Mouse (Mus musculus): ENCODE results near the gene Ing2. TPM values are rescaled to one million over a fixed set of nuclear protein-coding genes. Genes with fewer than 3 reads are reported as not detected.

Ing2 gene
- 10 to 100 TPM; 35.0 to 40.0 TPM for total RNA-seq (2021)
- long read RNA-seq, transcript Ing2-201 (2 exons, 2,812 nt): major isoform, 35 of 37 reads
- long read RNA-seq, partial matches to known transcripts: 0 of 37 reads
- long read RNA-seq, other reads (novel, unspliced or antisense): 1 of 37 reads

DNA sequence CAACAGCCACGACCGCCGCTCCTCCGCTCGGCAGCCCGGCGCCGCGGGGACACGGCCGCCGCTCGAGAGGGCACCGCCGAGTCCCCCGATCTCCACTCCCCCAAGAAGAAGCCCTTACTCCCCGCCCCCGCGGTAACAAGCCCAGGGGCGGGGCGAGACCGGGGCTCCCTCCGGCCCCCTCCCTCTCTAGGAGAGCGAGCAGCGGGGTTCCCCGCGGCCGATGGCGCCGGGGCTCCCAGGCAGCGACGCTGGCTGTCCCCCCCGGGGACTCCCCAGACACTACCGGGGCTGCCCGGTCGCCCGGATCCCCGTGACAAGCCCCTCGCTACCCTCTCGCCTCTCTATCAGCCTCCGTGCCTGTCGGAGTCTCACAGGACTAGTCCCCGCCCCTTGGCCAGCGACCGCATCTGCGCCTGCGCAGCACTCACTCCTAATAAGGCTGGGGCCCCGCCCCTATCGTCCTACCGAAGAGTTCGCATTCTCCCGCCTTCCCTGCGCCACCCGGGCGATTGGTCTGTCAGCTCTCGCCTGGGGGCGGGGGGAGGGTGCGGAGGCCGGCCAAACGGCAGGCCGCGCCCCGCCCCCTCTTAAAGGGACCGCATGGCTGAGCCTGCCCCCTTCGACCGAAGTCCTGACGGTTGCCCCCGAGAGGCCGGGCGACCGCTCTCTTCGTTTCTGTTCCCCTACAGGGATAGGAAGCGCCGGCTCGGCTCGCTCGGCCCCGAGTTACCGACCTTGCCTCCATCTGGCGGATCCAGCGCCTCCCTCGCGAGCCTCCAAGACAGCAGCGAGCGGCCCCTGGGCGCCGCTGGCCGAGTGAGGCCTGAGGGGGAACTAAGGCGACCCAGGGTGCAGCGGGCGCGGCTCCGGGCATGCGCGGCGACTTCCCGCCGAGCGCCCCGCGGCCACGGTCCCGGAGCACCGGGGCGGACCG is at the start of gene Ing2:
Gene Ing2, minus strand, starts transcription at position 780 of the 934 bp plus-strand sequence.
- DNase-seq (ENCODE audit: low spot score in 2 of 2): peak; percentile 100

DNA sequence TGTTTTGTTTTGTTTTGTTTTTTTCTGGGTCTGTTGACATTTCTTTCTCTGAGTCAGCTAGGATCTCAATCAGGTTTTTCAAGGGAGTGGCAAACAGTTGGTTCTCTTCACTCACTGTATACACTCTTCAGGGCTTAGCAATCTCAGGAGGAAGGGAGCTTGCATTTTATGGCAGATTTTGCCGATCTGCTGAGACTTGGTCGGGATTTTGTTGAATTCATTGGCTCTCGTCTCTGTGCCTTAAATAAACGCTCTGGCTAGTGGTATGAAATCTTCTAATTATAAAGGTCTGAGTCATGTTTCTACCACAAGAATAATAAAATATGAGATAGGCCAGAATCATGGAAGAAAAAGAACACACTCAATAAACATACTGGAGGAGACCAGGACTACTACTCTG is 46.3 kb upstream of the Ing2 start:
- no peak for DNase-seq (ENCODE audit: low spot score in 2 of 2)

DNA sequence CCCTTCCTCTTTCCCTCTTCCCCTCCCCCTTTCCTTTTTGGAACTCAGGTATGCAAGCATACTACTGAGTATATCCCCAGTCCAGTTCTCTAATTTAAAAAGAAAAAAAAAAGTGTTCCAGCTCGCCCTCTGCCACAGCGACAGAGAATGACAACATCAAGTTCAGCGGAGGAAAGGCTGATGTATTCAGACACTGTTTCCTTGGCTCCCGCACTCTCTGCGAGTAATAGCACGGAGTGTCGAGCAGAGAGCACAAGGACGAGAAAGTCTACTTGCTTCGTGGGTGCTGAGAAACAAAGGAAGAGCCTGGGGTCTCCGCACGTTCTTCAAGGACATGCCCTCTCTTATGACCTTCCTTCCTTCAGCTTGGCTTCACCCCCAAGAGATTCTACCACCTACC is 43.3 kb upstream of the Ing2 start:
- no peak for DNase-seq (ENCODE audit: low spot score in 2 of 2)

DNA sequence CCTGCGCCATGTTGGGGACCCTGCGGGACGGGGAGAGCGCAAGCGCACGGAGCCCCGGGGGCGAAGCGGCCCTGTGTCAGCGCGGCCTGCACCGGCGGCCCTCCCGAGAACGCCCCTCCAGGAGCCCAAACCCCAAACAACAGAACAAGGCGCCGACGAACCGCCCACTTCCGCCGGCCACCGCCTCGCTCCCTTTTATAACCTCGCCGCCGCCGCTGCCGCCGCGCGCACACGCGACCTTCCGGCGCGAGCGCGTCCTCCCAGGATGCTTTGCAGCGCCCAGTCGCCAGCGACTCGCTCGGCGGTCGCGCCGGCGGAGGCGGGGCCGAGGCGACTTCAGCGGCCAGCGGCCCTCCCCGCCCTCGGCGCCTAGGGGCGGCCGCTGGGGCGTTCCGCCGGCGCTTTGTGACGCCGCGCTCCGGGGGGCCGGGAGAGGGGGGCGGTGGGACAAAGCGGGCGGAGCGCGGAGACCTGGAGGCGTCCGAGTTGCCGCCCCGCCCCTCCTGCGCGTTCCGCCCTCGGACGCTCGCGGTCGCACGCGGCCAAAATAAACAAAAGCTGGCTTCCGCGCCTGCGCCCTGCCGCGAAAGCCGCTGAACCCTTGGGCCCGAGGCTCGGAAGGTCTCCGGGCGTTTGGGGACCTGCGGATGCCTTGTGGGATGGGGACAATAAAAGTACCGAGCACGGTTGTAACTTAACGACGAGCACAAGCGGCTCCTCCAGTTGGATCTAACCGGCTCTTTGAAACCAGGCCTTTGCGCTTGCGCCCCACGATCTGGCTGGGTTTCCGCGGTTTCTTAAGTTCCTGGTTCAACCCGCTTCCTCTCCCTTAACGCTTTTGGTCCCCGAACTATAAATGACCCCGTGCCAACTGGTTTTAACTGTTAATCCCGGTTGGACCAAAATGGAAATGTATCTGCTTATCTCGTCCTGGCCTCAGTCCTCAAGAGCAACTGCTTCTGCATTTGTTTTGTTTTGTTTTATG is 38.7 kb upstream of the Ing2 start, which contains the start of gene Cdkn2aip:
Gene Cdkn2aip, minus strand, starts transcription at position 172 of the 985 bp plus-strand sequence.
- DNase-seq (ENCODE audit: low spot score in 2 of 2): peak; percentile 91 to 93

DNA sequence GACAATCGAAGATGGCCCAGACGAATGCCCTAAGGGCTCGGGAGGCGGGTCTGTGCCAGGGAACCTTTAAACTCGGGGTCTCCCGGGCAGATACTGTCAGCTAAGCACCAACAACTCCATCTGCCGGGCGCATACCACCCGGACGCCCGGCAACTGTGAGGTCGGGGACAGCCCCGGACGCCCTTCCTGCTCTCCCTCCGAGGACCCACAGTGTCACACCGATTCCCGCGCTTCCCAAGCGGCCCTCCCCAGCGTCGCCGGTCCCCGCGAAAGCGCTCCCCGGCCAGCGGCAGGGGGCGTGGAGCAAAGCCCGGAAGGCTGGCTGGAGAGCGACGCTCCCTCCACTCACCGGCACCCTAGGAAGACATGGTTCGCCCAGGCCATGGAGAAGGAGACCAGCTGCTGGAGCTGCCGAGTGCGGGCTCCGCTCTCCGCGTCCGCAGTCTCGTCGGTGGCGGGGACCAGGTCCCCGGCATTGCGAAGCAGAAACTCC is 37.9 kb upstream of the Ing2 start:
- DNase-seq (ENCODE audit: low spot score in 2 of 2): no peak

DNA sequence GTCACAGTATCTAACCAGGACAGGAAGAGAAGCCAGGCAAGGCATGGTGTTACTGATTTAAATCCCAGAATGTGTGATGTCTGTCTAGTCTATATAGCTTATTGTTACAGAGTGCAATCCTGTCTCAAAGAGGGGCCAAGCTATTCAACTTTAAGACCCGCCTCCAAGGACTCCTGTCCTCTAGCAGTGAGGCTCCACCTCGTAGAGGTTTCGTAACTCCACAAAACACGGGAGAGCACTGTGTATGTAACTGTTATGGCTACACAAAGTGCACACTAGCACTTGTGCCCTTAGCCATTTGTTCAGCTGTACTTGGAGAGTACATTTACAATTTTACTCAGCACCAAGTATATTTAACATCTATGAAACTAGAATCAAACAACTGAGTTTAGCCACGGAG is 32.8 kb upstream of the Ing2 start:
- DNase-seq (ENCODE audit: low spot score in 2 of 2): no peak

DNA sequence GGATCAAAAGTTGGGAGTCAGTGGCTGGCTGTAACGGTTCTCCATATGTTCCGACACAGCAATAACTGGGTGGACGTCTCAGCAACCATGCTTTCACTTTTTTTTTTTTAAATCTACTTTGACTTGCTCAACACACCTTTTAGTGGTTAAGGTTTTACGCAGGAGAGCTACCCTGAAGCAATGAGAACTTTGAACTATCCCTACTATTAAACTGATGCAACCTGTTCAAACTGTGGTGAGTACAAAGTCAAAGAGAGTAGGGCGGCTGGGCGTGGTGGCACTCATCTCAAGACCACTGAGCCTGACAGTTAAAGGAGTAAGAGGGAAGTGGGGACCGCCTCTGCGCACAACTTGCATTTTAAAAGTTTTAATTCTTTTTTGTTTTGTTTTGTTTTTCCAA is 31.4 kb upstream of the Ing2 start:
- DNase-seq (ENCODE audit: low spot score in 2 of 2): no peak

DNA sequence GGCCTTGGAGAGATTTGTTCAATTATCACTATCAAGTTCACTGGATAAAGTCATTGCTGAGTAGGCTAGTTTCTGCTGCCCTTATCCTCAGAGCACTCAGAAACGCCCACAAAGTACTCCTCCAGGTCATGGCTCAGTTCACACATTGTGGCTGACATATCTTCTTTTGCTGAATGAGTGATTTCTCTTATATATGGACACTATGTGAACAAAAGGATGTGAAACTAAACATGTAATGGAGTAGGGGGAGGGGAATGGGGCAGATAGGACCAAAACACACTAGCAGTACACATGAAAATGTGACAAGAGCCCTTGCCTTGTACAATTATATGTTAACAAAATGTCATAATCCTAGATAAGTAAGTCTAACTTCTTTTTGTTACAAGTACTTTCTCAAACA is 27.0 kb upstream of the Ing2 start:
- DNase-seq (ENCODE audit: low spot score in 2 of 2): no peak

DNA sequence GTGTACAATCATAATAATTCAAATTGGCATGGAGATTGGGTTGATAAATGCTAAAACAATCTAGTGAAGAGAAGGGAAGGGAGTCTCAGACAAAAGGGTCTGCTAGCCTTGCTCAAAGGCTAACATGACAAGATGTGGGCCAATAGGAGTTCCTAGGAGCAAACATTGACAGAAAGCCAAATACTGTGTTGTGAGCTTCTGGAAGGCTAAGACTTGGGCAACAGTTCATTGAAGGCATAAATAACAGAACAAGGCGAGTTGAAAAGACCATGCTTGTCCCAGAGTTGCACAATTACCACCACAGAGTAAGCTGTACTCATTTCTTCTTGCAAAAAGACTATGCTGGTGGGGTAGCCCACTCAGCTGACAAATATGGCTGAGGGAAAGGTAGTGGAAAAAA is 22.3 kb upstream of the Ing2 start:
- DNase-seq (ENCODE audit: low spot score in 2 of 2): no peak

DNA sequence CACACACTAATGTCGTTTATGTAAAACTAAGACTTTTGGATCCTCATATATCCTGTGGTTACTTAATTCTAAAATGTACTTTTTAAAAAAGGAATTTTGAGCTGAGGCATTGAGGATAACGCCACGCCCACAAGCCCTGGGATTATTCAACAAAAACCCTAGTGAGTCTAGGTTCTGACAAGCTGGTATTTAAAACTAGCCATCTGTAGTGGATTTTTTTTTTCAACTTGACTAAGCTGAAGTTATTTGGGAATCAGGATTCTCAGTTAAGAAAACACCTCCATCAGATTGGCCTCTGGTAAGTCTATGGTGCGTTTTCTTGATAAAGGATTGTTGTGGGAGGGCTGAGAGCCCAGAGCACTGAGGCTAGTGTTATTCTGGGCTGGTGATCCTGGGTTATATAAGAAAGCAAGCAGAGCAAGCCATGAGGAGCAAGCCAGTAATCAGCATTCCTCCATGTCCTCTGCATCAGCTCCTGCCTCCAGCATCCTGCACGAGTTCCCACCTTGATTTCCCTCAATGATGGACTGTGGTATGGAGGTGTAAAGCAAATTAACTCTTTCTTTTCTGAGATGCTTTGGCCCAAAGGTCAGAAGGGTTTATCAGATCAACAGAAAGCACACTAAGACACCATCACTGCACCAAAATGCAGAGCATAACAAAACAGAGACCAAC is 20.2 kb upstream of the Ing2 start:
- peak in 1 of 2 experiments; percentile 60 for DNase-seq (ENCODE audit: low spot score in 2 of 2)

DNA sequence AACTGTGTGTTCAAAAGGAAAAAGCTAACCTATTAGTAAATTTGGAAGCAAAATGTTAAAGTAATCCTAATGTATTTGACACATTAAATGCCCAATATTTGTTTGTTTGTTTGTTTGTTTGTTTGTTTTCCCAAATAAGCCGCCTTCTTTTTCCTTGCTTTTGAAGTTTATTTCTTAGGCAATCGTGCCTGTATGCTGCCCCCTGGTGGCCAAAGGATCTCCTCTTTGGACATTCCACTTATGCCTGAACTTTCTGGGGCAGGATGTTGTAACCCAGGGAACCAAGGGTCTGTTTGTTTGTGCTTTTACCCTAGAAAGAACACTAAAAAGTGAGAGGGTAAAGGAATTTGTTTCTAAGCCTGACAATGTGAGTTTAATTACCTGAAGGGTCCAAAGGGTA is 17.8 kb upstream of the Ing2 start:
- peak in 1 of 2 experiments; percentile 87 for DNase-seq (ENCODE audit: low spot score in 2 of 2)

DNA sequence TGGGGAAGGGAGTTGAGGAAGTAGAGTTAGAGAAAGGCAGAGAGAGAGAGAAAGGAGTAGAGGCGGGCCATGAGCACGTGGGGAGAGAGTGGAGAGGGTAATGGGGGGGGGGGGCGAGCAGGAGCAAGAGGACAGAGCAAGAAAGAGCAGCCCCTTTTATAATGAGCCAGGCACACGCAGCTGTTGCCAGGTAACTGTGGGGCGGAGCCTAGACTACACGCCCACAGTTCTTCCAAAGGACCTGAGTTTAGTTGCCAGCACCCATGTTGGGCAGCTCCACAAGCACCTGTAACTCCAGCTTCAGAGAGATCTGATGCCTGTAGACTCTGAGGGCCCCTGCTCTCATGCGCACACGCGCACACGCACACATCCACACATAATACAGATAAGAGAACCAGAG is 16.5 kb upstream of the Ing2 start:
- DNase-seq (ENCODE audit: low spot score in 2 of 2): no peak

DNA sequence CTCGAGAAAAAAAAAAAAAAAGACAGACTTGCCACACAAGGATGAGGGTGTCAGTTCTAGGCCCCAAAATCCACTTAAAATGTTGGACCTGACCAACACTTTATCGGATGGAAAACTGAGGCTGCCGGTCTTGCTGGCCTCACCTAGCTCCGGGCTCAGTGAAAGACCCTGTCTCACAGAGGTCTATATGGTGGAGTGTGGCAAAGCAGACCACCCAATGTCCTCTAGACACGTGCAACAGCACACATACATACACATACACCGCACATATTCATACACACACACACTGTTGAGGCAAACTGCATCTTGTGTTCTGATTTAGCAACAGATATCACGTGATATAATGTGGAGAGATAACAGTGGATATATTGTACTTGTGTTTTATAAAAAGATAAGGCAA is 15.9 kb upstream of the Ing2 start:
- no peak for DNase-seq (ENCODE audit: low spot score in 2 of 2)

DNA sequence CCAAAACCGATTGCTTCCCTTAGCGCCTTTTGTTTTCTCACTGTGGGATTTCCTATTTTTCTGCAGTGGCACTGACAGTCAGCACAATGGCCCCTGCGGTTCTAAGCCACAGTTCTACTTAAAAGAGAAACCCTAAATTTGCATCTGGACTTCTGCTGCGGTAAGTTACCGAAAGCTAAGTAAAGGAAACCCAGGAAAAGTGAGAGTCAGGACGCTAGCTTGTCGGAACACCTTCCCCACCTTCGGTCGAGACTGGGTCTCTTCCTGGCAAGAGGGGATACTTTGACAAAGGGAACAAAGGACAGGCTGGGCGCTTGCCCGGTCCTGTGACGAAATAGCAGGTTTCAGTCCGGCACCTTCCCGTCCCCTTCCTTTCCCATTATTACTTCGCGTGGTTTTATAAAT is 15.3 kb upstream of the Ing2 start:
- DNase-seq (ENCODE audit: low spot score in 2 of 2): no peak

DNA sequence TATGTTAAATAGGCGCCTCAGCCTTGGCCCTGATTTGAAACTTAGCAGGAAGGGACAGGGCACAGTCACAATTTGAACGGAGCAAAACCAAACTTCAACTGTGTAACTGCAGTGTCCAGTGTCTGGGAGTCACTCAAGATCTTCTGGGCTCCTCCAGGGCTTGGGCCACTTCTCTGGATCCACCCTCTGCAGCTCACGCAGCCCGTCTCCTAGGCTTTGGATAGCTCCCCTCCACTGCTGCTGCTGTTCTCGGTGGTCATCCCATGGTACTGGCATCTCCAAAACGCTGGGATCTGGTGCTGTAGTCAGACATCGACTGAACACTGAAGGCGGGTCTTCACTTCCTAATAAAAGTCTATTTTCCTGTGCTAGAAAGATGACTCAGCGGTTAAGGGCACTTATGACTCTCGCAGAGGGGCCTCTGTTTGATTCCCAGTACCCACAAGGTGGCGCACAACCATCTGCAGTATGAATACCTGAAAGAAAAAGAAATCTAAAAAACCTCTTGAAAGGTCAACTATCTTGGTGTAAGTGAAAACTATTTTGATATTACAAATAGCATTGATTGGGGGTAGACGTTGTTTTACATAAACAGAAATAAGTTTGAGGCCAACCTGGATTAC is 14.5 kb upstream of the Ing2 start:
- no peak for DNase-seq (ENCODE audit: low spot score in 2 of 2)

DNA sequence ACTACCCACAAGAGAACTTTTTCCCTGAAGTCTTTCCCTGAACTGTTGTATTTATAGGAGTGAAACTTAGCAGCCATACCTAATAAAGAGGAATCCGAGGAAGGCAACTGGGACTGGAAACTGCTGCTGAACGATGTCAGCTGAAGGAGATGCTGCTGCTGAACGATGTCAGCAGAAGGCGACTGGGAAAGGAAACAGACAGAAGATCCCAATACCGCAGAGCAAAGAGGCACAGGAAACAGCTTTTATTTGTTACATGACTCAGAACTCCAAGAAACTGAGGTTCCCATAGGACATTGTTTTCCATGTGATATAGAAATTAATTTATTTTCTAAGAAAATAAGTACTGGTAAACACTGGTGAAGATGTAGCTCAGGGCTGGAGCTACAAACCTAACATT is 9.1 kb upstream of the Ing2 start:
- DNase-seq (ENCODE audit: low spot score in 2 of 2): no peak

DNA sequence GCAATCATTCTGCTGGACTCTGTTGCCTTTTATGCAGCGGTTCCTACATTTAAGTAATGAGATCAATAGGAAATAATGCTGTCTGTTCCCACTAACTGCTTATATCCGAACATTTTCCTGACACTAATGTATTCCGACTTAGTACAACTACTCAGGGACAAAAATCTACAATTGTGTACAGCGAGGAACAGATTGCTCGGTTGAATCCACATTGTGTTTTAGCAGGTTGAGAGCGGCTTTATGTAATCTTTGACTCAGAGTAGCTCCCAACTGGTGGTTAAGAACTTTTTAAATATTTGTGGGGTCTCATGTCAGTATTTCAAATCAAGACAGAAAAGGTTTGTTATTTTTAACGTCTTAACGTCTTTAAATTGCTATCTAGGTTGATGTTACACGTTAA is 8.6 kb upstream of the Ing2 start:
- DNase-seq (ENCODE audit: low spot score in 2 of 2): peak in 1 of 2 experiments; percentile 45

DNA sequence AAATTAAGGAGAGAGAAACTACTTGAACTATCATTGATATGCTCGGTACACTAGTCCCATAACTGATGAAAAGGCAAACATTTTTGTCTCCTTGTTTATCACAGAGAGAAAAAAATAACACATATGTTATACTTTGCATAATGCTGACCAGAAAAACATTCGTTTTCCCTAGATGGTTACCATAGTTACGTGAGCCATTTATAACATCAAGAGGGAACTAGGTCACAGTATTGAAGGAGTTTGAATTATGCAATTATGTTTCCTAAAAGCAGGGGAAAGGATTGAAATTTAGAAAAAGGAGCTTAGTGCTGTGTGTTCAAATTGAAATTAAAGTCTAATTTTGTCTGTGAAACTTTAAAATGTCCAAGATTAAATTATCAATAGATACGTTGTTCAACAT is 5.0 kb upstream of the Ing2 start:
- no peak for DNase-seq (ENCODE audit: low spot score in 2 of 2)

DNA sequence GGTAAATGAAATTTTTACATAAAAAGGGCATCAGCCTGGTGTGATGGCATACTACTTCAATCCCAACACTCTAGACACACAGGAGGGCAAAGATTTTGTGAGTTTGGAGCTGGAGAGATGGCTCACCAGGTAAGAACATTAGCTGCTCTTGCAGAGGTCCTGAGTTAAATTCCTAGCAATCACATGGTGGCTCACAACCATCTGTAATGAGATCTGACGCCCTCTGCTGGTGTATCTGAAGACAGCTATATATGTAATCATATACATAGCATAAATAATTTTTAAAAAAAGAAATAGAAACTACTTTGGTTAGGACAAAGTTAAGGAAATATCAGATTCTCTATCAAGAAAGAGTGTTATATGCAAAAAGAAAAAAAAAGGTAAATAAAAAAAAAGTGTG is 4.2 kb upstream of the Ing2 start:
- no peak for DNase-seq (ENCODE audit: low spot score in 2 of 2)

DNA sequence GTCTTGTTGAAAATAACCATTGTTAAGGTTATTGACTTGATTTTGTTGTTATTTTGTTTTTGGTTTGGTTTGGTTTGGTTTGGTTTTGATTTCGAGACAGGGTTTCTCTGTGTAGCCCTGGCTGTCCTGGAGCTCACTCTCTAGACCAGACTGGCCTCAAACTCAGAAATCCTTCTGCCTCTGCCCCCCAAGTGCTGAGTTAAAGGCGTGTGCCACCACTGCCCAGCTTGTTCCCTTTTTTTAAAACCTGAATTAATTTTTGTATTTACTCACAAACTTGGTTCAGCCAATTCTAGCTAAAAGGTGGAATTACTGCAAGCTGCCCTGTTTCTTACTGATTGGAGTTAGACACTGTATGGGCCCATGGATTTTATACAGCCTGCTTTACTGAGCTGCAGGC is 1.3 kb upstream of the Ing2 start:
- DNase-seq (ENCODE audit: low spot score in 2 of 2): no peak
